Mouse (Mus musculus): Measurements from ENCODE around the gene Hist1h3g.
"Not testable (repeated sequence)": the region's sequence is repeated elsewhere in the genome, so short reads cannot be mapped to it uniquely, and the experiment has no call there.

Gene Hist1h3g

DNA sequence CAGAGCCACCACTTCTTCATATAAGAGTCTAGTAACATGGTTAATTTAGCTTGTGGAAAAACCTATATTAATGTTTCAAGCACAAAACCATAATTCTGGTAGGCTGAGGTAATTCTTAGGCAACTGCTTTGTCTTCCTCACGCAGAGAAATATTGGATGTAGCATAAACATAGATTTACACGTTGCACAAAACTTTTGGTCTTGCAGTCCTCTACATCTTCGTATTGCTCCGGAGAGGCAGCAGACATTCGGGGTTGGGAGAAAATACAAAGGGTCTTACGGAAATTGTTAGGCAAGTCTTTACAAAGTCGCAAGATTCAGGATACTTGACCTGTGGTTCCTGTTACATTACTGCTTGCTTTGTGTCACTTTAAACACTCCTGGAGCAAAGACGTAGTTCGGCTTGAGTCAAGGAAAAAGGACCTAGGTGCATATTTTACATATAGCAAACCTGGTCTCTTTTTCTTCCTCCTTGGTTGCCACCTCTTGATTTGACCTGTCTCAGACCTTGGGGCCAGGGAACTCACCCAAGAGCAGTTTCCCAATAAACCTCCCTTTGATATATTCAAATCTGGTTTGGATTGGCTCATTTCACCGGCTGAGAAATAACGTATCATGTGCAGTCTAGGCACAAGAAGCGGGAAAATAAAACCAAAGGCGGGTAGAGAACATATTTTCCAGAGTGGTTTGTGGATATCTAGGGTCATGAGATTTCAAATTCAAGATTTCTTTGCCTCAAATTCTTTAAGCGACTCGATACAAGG, 672 bp upstream of the Hist1h3g start:
- no peak for DNase-seq (ENCODE audit: low spot score)

GRCm38 (mm10) chr13:23536076-23536822, 1.0 kb downstream of the Hist1h3g start:
- no peak for DNase-seq (ENCODE audit: low spot score)

DNA sequence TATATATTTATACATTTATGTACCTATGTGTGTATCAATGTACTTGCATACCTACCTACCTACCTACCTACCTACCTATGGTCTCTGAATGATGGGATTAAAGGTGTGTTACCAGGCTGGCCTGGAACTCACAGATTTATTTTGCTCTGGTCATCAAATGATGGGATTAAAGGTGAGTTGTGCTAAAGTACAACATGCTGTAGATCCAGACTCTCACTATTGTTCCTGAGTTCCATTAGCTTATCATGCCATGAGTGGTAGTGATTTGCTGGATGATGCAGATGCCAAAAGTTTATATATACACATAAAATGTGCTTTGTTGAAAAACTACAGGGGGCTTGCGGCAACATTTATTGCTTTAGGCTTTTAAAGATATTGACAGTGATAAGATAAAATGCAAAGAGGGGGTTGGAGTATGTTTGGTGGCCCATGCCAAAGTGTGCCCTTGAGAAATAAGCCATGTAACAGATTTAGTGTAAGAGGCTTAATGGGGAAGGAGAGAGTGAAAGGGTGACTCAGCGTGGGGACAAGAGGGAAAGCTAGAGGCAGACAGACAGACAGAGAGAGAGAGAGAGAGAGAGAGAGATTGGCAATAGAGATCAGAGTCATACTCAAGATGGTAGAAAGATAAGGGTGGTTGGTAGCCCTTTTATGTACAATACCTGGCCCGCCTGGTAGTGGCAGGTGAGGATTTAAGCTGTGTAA, 1.9 kb downstream of the Hist1h3g start:
- DNase-seq (ENCODE audit: low spot score) = no peak

GRCm38 (mm10) chr13:23538249-23538648, 3.0 kb downstream of the Hist1h3g start:
- no peak for DNase-seq (ENCODE audit: low spot score)

- not testable (repeated sequence) for DNase-seq (ENCODE audit: low spot score)
Measured at GRCm38 (mm10) chr13:23539821-23540220, 4.6 kb downstream of the Hist1h3g start.

GRCm38 (mm10) chr13:23541497-23541896, 6.3 kb downstream of the Hist1h3g start:
- no peak for DNase-seq (ENCODE audit: low spot score)

DNA sequence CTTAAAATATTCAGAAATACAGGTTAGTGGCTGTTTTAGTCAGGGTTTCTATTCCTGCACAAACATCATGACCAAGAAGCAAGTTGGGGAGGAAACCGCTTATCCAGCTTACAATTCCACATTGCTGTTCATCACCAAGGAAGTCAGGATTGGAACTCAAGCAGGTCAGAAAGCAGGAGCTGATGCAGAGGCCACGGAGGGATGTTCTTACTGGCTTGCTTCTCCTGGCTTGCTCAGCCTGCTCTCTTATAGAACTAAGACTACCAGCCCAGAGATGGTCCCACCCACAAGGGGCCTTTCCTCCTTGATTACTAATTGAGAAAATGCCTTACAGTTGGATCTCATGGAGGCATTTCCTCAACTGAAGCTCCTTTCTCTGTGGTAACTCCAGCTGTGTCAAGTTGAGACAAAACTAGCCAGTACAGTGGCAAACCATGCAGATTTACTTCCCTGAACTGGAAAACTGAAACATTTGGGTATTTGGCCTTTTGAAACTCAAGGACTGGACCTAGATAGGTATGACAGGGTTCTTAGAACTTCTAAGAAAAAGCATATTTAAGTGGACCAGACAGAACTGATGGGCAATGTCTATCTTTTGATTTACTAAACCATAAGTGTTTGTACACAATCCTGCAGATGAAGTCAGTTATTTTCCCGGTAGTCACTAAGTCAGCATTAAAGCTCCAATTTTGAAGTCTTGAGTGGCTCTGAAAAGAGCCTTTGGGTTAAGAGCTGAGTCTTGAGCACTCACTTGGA, 7.2 kb downstream of the Hist1h3g start:
- DNase-seq (ENCODE audit: low spot score) = not testable (repeated sequence)

GRCm38 (mm10) chr13:23542999-23543607, 7.9 kb downstream of the Hist1h3g start, which contains the start of gene Hist1h2bh:
Gene Hist1h2bh (minus strand): TSS chr13:23543392.
- DNase-seq (ENCODE audit: low spot score) = peak; percentile 58

DNA sequence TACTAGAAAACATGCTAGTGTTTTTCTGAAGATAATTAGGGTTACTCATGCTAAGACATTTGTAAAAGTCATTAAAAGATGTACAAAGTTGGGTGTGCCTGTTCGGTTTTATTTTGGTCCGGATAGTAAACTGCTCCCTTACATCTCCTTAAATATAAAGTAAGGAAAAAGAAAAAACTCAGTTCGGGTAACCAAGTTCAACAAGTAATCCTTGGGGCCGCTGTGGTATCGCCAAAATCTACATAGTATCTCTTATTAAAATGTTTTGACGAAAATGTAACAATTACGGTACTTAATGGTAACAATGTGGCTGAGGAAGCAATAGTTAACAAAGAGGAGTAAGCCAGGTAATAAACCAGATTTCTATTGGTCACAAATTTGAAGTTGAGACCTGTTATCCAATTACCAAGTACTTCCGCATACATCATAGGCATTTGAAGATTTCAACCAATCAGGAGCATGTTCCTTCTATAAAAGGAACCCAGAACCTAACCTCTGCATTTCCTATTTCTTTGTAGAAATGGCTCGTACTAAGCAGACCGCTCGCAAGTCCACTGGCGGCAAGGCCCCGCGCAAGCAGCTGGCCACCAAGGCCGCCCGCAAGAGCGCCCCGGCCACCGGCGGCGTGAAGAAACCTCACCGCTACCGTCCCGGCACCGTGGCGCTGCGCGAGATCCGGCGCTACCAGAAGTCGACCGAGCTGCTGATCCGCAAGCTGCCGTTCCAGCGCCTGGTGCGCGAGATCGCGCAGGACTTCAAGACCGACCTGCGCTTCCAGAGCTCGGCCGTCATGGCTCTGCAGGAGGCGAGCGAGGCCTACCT, 9.0 kb downstream of the Hist1h3g start, which contains the start of gene Hist1h3f:
TSS of gene Hist1h3f (plus strand) at position 88 of the 822 bp plus-strand sequence.
- peak; percentile 78 for DNase-seq (ENCODE audit: low spot score)

DNA sequence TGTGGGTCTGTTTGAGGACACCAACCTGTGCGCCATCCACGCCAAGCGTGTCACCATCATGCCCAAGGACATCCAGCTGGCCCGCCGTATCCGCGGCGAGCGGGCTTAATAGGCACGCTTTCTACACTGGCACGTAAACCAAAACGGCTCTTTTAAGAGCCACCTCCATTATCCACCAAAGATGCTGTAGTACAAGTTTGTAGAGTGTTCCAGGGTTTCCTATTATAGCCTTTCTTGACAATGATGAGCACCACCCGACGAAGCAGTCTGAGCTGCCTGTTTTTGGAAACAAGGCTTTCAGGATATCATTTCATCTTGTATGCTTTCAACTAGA, 9.5 kb downstream of the Hist1h3g start:
- not testable (repeated sequence) for DNase-seq (ENCODE audit: low spot score)

DNA sequence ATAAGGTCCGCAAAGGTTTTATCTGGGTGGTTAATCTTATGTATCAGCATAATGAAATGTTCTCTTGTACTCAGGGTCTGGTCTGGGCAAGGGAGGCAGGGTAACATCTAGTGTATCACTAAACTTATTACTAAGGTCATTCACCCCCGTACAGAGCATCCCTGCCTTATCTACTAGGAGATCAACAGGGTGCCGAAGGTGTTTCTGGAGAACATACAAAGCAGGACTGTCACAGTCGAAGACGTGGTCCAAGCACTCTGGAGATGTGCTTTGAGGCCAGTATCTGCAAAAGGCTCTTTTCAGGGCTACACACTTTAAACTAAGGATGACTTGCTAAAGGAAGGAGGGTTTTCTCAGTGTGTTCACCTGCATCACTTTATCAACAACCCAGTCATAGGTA, 11.5 kb downstream of the Hist1h3g start:
- DNase-seq (ENCODE audit: low spot score) = no peak

- no peak for DNase-seq (ENCODE audit: low spot score)
Measured at GRCm38 (mm10) chr13:23550761-23551145, 15.5 kb downstream of the Hist1h3g start.

GRCm38 (mm10) chr13:23551146-23551834, 16.1 kb downstream of the Hist1h3g start, which contains the start of gene Hist1h4f:
Gene Hist1h4f (minus strand): TSS chr13:23551648.
- DNase-seq (ENCODE audit: low spot score) = peak; percentile 92

GRCm38 (mm10) chr13:23551931-23552914, 17.0 kb downstream of the Hist1h3g start:
- DNase-seq (ENCODE audit: low spot score) = no peak

DNA sequence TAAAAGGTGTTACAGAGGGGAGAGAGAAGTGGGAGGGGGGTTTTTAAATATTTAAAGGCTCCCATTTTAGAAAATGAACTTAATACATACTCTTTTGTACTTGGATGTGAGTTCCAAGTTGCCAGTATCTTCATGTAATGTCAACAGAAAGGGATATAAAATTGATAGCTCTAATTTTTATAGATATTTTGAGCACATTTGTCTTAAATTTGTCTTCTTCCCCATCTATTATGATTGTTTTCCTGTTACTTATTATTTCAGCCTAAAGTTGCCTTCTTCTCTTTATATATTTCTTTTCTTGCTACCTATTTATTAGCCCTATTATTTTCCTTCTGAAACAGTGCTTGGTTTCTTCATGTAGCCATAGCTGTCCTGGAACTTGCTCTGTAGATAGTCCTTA, 17.7 kb downstream of the Hist1h3g start, which contains the start of gene Hist1h1d:
TSS of gene Hist1h1d (plus strand) at position 301 of the 400 bp plus-strand sequence.
- DNase-seq (ENCODE audit: low spot score) = no peak

DNA sequence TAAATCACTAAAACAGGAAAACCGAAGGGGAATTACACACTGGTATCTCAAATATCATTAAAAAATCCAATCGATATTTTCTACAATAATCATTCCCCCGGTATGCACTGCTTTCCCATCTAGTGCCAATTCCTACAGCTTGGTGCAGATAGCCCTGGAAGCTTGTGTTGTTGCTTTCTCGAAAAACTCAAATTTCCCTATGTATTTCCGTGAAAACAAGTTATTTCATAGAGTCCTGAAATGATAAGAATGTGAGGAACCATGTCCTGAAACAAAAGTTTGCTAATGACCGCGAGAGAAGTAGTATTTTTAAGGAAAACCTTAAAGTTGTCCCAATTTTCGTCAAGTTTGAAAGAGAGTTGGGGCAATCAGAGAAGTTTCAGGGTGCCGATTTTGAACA, 19.2 kb downstream of the Hist1h3g start:
- DNase-seq (ENCODE audit: low spot score) = no peak

GRCm38 (mm10) chr13:23554925-23555838, 20.0 kb downstream of the Hist1h3g start:
- peak; percentile 88 for DNase-seq (ENCODE audit: low spot score)

All from testis, postnatal 14 days (tissue).